Mouse (Mus musculus) kidney, postnatal 36 days (tissue): Measurements from ENCODE around the gene Cdc42ep2.

Source experiments
- DNase-seq, 2 experiments: peaks; one replicate each; pipeline ENCODE4 v3.0.0; 2021 to 2022; ENCODE audit warnings: mixed read lengths in 2 of 2

The Cdc42ep2 gene

DNA sequence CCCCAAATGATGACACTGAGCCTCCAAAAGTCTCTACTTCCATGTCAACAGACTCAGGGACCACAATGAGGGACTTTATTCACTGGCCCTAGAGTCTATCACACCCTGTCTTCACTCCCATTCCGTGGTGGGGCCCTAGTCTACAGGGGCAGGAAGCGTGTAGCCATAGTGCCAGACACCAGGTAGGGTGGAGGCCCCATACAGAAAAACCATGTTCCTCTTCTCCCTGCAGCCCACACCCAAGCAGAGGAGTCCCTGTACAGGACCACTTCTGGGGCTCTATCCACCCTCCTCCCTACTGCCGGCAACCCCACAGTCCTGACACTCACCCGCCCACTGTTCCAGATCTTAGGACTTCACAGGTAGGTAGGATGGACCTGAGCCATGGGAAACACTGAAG is 52.1 kb downstream of the Cdc42ep2 start:
- DNase-seq: no peak

DNA sequence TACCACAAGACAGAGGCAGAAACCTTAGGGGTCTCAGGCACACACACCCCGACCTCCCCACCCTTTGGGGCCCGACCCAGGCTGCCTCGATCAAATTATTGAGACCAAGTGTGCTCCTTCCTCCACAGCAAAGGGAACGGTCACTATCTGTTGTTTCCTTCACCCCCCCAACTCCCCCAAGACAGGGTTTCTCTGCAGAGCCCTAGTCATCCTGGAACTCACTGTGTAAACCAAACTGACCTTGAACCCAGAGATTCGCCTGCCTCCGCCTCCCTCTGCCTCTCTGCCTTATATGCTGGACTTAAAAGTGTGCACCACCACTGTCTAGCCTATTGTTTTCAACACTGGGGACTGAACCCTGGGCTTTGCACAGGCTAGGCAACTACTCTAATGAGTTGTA is 52.9 kb downstream of the Cdc42ep2 start:
- no peak for DNase-seq

DNA sequence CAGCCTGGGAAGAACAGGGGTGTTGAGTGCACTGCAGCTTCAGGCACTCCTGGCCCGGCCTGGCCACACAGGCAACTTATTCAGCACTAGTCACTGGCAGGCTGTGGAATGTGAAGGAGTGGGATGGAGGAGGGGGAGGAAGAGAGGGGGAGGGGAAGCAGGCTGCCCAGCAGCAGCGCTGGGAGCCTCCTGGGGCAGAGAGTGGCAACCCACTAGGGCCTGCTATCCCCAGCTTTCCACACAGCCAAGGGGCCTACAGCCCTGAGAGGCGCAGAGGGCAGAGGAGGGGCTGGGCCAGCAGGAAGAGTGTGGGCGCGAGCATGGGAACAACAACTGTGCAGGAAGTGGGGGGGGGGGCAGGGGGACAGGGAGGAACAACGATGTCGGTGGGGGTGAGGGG is 53.3 kb downstream of the Cdc42ep2 start:
- peak; percentile 31 to 50 for DNase-seq

DNA sequence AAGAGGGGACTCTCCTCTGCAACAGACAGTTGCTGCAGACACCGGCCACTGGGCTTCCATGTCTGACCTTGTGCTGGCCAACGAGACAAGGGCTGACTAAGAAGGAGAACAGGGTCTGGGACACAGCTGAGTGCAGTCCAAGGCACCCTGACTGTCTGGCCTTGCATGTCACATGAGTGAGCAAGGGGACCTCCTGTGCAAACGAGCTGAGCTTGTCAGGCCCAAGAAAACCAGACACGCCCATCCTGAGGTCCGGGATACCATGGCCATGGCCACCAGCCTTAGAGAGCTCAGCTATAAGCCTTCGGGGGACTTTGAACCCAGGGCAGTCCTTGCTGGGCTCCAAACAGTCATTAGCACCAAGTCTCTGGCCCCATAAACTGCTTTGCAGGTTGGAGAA is 56.5 kb downstream of the Cdc42ep2 start:
- no peak for DNase-seq
